Mouse (Mus musculus): Measurements from ENCODE around the gene Gm3373. TPM values are rescaled to one million over a fixed set of nuclear protein-coding genes. Genes with fewer than 3 reads are reported as not detected.
"Not testable (repeated sequence)": the region's sequence is repeated elsewhere in the genome, so short reads cannot be mapped to it uniquely, and the experiment has no call there.

The Gm3373 gene
- not detected in 2 replicates for polyA plus RNA-seq (2015; fragmentation: Nextera tagmentation; extraction: Ambion mirVana)

GRCm38 (mm10) chr14:5741477-5741876, at the start of gene Gm3373:
TSS of gene Gm3373 (minus strand) at chr14:5741577.
- H3K9me3 ChIP-seq (replicated peaks; ENCODE audit: control insufficient read depth, low read length); ATAC-seq (ENCODE audit: insufficient read depth, low FRiP score); H3K4me2 ChIP-seq (ENCODE audit: low read depth, low read length); H3K9ac ChIP-seq (ENCODE audit: low read length); H3K4me1 ChIP-seq (ENCODE audit: control insufficient read depth, insufficient read depth, low read length); H3K36me3 ChIP-seq (ENCODE audit: control insufficient read depth, insufficient read depth, low read length); H3K27me3 ChIP-seq (ENCODE audit: control insufficient read depth, insufficient read depth, low read length); H3K27ac ChIP-seq (ENCODE audit: low read length); H3K4me3 ChIP-seq (replicated peaks; ENCODE audit: low read length): not testable (repeated sequence)
- no CpG with 5 or more reads among the region's 37 CpGs for WGBS

GRCm38 (mm10) chr14:5687357-5687756, 54.0 kb downstream of the Gm3373 start, which contains the start of gene Gm9603:
TSS of gene Gm9603 (minus strand) at chr14:5687457.
- ATAC-seq (ENCODE audit: insufficient read depth, low FRiP score); H3K4me1 ChIP-seq (ENCODE audit: control insufficient read depth, insufficient read depth, low read length); H3K36me3 ChIP-seq (ENCODE audit: control insufficient read depth, insufficient read depth, low read length); H3K27me3 ChIP-seq (ENCODE audit: control insufficient read depth, insufficient read depth, low read length); H3K4me3 ChIP-seq (replicated peaks; ENCODE audit: low read length); H3K27ac ChIP-seq (ENCODE audit: low read length); H3K4me2 ChIP-seq (ENCODE audit: low read depth, low read length); H3K9me3 ChIP-seq (replicated peaks; ENCODE audit: control insufficient read depth, low read length); H3K9ac ChIP-seq (ENCODE audit: low read length): not testable (repeated sequence)
- no CpG with 5 or more reads among the region's 2 CpGs for WGBS

Other genes starting within 250 kb of the Gm3373 start
- gene Gm3488, start 239.9 kb downstream of the Gm3373 start, polyA plus RNA-seq (2015; fragmentation: Nextera tagmentation; extraction: Ambion mirVana) = 0.75 and 0.85 TPM in 2 replicates
- not detected in 2 replicates for gene Gm3532, start 203.1 kb downstream of the Gm3373 start, polyA plus RNA-seq (2015; fragmentation: Nextera tagmentation; extraction: Ambion mirVana)
- not detected in 2 replicates for gene Gm8265, start 108.5 kb downstream of the Gm3373 start, polyA plus RNA-seq (2015; fragmentation: Nextera tagmentation; extraction: Ambion mirVana)
- not detected in 2 replicates for gene Gm9603, start 54.1 kb downstream of the Gm3373 start, polyA plus RNA-seq (2015; fragmentation: Nextera tagmentation; extraction: Ambion mirVana)
- gene Gm3383, start 66.4 kb upstream of the Gm3373 start, polyA plus RNA-seq (2015; fragmentation: Nextera tagmentation; extraction: Ambion mirVana) = 0.66 and 1.3 TPM in 2 replicates
- not detected in 2 replicates for gene Gm3424, start 88.8 kb upstream of the Gm3373 start, polyA plus RNA-seq (2015; fragmentation: Nextera tagmentation; extraction: Ambion mirVana)
- 0.42 and 0.46 TPM in 2 replicates for gene Gm8237, start 138.8 kb upstream of the Gm3373 start, polyA plus RNA-seq (2015; fragmentation: Nextera tagmentation; extraction: Ambion mirVana)
- 0.51 and 0.94 TPM in 2 replicates for gene Gm3248, start 220.2 kb upstream of the Gm3373 start, polyA plus RNA-seq (2015; fragmentation: Nextera tagmentation; extraction: Ambion mirVana)
- gene Gm3453, start 237.6 kb upstream of the Gm3373 start, polyA plus RNA-seq (2015; fragmentation: Nextera tagmentation; extraction: Ambion mirVana) = not detected in 2 replicates